Mouse (Mus musculus) erythroblast, adult 5-6 weeks (primary cell): ENCODE data around the gene Tst. TPM values are rescaled to one million over a fixed set of nuclear protein-coding genes. Genes with fewer than 3 reads are reported as not detected.

Experiments used
- ATAC-seq: replicated peaks from 2 replicates; pipeline ENCODE4 v1.8.0; 2016; ENCODE audit warnings: moderate number of reproducible peaks, mild to moderate bottlenecking, moderate TSS enrichment, inconsistent platforms; ENCODE audit not compliant: poor library complexity, low FRiP score, severe bottlenecking
- total RNA-seq, 2 experiments: library from RNA; stranded (forward) in 1 of 2; stranded (reverse) in 1 of 2; fragments of 150-400 nt in 1 of 2; fragments of 200-764, 138-1000 nt in 1 of 2; gene quantifications; 2 replicates each; pipeline versions ENCODE4 v1.2.3 to v1.2.4; 2015 to 2017; ENCODE audit warnings: low replicate concordance in 2 of 2

Tst gene
- total RNA-seq (2015; ENCODE audit: low replicate concordance) = 5.2 and 6.0 TPM in 2 replicates
- total RNA-seq (2017; ENCODE audit: low replicate concordance) = 3.5 and 8.1 TPM in 2 replicates

- peak; percentile 64 for ATAC-seq
Observed at GRCm38 (mm10) chr15:78405517-78406211, at the start of gene Tst. Tst (minus strand) TSS chr15:78405907.

- ATAC-seq = no peak
Observed at GRCm38 (mm10) chr15:78455168-78455567, 49.5 kb upstream of the Tst start.

DNA sequence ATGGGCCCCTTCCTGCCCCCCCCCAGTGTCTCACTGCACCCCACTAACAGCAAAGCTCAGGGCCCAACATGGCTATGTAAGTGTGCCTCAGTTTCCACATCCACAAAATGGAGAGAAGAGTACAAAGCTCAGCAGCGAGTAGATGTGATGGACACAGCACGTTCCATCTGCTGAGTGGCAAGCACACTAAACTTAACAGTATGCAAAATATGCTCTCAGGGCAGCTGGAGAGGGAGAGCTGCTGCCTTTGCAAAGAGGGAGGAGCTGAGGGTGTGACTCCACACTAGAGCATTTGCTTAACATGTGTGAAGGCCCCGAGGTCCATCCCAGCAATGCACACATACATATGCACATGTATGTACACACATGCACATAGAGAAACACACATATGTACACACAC lies 47.2 kb upstream of the Tst start:
- ATAC-seq = no peak

DNA sequence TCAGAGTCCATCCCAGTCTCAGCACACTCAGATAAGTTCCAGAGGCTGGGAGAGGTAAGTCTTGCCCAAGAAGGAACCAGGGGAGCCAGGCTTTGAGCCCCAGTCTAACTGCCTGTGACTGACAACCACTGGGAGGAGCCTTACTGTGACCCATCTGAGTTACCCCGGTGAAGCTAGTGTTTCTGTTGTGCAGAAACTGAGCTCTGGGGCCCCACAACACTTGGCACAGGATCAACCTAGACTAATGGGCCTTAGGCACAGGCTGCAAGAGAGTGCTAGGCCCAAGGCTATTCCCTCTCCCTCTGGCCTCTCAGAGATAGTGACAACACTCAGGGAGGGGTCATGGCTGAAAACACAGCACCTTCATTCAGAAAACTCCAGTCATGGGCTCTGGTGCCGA lies 45.5 kb upstream of the Tst start:
- ATAC-seq = no peak

DNA sequence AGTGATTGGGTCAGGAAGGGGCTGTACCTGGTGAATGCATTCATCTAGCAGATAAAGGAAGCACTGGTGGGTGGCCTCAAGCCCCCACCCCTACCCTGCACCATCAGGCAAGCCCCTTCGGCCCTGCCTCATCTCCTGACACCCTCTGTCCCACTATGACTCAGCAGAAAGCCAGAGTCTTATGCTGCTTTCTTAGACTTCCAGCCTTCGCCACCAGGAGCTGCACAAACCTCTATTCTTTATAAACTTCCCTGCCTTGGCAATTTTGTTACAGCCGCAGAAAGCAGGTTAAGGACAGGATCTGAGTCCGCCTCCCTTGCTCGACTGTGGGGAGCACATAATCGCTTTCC lies 44.7 kb upstream of the Tst start:
- no peak for ATAC-seq

DNA sequence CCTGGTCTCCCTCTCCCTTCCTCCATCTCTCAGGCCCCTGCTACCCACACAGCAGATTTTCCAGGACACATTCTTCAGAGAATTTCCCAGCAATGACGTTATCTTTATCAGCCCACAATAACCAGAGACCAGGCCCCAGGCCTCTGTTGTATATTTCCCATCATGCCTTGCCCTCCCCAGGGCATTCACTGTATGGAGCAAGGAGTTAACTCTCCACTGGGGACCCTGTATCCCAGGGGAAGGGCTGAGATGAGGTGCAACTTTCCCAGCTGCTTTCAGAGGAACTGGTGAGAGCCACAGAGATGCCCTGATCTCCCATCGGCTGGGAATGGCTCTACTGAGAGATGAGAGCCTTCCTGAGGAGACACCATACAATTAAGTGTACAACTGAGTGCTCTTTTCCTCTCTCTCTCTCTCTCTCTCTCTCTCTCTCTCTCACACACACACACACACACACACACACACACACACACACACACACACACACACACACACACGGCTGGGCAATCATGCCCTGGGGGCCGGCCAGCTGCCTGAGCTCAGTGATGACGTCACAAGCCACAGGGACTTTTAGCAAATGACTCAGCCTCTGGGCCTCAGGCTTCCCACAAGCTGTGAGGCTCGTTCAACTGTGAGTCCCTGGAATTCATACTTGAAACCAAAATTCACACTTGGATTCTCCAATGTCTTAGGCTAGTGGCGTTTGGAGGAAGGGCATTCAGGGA lies 44.1 kb upstream of the Tst start:
- ATAC-seq = 0 out of 2 replicates have a peak, but pooled peaks have one; percentile 33

DNA sequence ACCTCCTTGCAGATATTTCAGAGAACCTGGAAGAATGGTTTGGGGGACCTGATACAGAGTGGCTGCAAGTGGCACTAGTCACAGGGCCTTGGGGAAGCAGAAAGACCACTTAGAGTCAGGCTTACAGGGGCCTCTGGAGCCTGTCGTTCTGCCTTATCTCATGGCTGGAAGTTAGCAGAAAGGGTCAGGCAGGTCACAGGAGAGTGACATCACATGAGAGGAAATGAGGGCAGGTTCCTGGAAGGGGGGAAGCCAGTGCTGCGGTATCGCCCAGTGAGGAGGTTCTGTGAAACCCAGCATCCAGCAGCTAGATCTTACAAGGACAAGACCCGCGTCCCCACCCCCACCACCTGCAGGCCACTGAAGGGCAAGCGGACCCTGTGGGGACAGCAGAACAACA lies 43.4 kb upstream of the Tst start:
- ATAC-seq = no peak

DNA sequence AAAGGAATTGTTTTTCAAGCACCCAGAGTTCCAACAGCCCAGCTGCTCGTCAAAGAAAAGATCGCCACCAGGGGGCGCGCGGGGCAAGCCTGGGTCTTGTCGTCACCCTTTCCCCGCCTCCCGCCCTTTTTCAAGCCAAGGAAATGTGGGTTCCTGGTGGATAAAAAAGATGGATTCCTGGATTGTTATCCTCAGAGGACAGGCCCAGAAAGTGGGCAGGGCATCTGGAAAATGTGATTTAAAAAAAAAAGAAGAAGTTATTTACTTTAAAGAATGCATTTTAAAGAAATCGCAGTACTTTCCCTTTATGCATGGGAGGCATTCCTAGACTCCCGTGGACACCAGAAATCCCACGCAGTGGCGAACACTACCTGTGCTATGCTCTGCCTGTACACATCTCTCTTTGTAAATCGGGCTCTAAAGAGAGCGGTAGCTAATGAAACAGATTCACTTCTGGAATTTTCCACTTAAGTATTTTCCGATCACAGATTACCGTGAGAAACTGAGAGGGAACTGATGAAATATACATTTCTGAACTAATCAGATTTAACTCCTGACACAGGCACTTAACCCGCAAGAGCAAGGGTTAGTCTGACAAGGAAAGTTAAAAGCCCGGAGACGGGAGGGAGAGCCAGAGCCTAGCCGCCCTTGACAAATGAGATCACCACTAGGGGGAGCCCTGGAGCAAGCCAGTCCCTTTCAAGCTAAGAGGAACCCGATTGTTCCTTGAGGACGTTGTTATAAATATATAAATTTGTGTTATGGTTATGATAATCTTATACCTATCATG lies 42.2 kb upstream of the Tst start:
- ATAC-seq = peak; percentile 71

DNA sequence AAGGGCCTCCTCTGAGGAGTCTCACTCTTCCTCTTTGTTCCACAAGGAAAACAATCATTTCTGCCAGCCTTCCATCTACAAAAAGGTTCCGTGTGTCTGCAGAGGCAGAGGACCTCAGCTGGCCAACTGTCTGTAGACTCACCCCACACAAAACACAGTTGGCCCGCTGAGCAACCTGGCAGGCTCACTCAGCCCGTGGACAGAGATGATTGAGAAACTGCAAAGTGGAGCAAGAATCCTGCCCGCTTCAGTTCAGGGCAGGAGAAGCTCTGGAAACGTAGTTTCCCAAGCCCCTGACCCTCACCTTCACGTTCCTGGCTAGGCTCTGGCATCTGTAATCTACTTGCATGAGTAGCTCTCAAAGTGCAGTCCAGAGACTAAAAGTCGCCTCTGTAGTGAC lies 41.4 kb upstream of the Tst start:
- ATAC-seq = no peak

GRCm38 (mm10) chr15:78443857-78444256 lies 38.1 kb upstream of the Tst start:
- ATAC-seq = no peak

DNA sequence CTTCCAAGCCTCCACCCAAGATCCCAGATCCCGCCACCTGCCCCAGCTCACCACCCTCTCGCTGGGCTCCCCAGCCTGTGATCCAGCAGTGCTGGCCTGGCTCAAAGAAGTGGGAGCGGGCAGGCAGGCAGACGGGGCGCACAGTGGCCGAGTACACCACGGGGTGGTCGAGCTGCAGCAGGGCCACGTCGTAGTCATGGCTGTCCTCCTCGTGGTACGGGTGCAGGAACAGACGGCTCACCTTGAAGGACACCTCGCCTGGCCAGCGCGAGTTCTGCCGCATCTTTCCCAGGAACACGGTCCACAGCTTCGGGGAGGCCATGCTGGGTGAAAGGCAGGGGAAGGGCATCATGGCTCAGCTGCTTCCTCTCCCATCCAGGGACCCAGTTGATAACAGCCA lies 36.5 kb upstream of the Tst start:
- ATAC-seq = no peak

DNA sequence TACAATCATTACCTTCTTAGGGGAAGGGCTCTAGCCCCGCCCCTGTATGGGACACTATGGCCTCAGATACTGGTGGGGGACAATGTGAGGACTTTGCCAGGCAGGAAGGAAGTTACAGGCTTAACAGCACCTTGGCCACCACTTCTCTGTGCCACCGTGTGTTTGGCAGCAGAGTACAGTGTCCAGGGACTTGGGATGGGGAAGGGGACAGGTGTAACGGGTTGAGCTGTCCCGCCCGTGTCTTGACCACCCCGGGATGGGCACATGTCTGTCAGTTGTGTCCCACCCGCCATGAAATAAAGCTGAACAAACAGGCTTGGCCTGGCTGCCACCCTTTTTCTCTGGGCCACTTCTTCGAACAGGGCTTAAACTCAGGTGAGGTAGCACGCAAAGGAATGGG lies 33.3 kb upstream of the Tst start:
- ATAC-seq = no peak

GRCm38 (mm10) chr15:78438505-78438904 lies 32.8 kb upstream of the Tst start:
- no peak for ATAC-seq

DNA sequence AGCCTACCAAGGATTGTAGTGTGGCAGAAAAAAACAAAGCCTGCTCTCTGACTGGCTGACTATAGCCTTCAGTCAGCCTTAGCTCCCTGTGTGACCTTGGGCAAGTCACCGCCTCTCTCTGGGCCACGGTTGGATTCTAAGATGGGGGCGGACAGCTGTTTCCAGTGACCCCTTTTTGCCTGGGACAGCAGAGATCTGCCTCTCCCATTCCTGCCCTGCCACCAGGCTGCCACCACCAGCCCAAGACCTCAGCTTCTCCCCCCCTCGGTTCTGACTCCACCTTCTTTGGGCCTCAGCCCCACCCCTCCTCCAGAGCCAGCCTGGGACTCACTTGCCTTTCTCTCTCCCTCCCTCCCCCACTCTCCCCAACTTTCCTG lies 32.3 kb upstream of the Tst start:
- no peak for ATAC-seq

GRCm38 (mm10) chr15:78437237-78438017 lies 31.7 kb upstream of the Tst start:
- ATAC-seq = no peak

DNA sequence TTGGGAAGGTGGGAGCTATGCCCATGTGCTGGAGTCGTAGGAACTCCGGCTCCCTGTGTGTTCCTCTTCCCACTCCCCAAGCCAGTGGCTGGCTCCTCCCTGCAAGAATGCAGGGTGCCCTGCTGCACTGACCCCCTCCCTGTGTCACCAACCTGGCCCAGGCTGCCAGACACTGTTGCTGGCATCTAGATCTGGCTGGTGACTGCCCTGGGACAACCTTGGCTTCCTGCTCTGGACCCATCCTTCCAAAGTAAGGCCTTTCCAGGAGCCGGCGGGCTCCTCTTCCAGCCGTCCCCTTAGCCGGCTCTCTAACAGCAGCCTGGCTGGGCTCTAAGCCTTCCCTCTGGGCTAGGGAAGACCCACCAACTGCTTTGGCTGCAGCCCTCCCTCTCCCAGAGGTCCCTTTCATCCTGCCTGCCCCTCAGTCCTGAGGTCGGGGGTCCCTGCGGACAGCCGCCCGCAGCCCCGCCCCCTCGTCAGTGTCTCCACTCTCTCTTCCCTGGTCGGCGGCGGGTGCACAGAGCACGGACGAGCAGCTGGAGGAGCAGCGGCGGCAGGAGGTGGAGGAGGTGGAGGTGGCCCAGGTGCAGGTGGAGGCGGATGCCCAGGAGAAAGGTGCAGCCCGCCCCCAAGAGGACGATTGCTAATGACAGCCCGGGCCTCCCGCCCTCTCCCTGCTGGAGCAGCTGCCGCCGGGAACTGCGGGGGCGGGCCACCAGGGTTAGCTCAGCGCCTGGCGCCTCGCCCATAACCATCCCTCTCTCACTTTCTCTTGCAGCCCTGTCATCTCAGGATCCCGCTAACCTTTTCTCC lies 30.9 kb upstream of the Tst start:
- ATAC-seq = no peak

- no peak for ATAC-seq
Observed at GRCm38 (mm10) chr15:78435681-78436080, 30.0 kb upstream of the Tst start.

DNA sequence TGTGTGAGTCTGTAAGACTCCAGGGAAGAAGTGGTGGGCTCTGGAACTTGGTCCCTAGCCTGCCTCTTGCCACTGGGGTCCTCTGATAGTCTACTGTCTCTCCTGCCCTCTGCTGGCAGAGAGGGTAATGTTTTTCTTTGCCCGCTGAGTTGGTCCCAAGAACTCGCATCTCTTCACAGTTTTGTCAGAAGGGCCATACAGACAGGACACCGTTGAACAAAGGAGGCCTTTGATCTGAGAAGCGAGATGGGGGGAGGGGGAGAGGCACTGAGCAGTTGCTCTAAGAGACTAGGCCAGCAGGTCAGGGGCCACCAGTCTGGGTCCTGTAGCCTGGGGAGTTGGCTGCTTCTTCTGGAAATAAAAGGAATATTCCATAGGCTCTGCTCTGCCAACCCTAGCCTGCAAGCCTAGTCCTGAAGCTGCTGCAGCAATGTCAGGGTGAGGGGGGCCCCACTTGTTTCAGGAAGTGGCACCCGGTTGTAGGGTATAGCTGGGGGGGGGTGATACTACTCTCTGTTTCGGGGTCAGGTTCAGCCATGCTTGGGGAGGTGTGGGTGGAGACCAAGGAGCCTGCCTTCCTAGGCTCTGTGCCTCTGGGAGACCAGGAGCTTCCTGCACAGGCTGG lies 29.3 kb upstream of the Tst start:
- ATAC-seq = no peak
